Mouse (Mus musculus) CH12.LX (cell line): ENCODE data around the gene Angptl6. TPM values are rescaled to one million over a fixed set of nuclear protein-coding genes. Genes with fewer than 3 reads are reported as not detected.

ENCODE experiments used
- DNase-seq: peaks from one replicate; pipeline ENCODE4 v3.0.0-alpha.2; 2013; ENCODE audit errors: extremely low read depth
- H3K27ac ChIP-seq: 2 replicates; pipeline ENCODE4 v1.5.1; 2012; ENCODE audit warnings: low read depth, mild to moderate bottlenecking, control low read depth, moderate library complexity; ENCODE audit not compliant: insufficient read depth
- H3K27me3 ChIP-seq: replicated peaks from 2 replicates; pipeline ENCODE3; 2012; ENCODE audit warnings: inconsistent platforms
- H3K36me3 ChIP-seq, 2 experiments: replicated peaks in 1 of 2; 2 replicates each; pipeline versions ENCODE3 to v1.6.1; 2012; ENCODE audit warnings: inconsistent platforms in 1 of 2, low read length in 1 of 2, mild to moderate bottlenecking in 1 of 2, mixed read lengths in 1 of 2, moderate library complexity in 1 of 2; ENCODE audit not compliant: control insufficient read depth in 1 of 2, insufficient read depth in 1 of 2
- H3K4me1 ChIP-seq, 2 experiments: 2 replicates each; pipeline ENCODE4 v1.6.1; 2012; ENCODE audit warnings: inconsistent platforms in 1 of 2, moderate library complexity in 1 of 2; ENCODE audit not compliant: insufficient read depth in 2 of 2, control insufficient read depth in 1 of 2
- H3K4me2 ChIP-seq: 2 replicates; pipeline ENCODE4 v1.6.1; 2012; ENCODE audit warnings: low read depth, mild to moderate bottlenecking, control low read depth; ENCODE audit not compliant: poor library complexity, insufficient read depth, severe bottlenecking
- H3K4me3 ChIP-seq, 3 experiments: fragments of 150-350 bp in 1 of 3; sonication (generic) in 1 of 3; replicated peaks in 1 of 3; 2 replicates each; pipeline versions ENCODE3 to v1.5.1; 2011 to 2012; ENCODE audit warnings: low read depth in 2 of 3, low read length in 2 of 3, mild to moderate bottlenecking in 2 of 3, moderate library complexity in 2 of 3, control low read depth in 1 of 3, improper control_type of control experiment in 1 of 3, inconsistent platforms in 1 of 3, mixed read lengths in 1 of 3; ENCODE audit not compliant: poor library complexity in 1 of 3
- H3K79me2 ChIP-seq: replicated peaks from 2 replicates; pipeline ENCODE4 v1.6.1; 2012; ENCODE audit warnings: mild to moderate bottlenecking, moderate library complexity; ENCODE audit not compliant: control insufficient read depth, poor library complexity, insufficient read depth, severe bottlenecking; ENCODE audit errors: extremely low read depth
- H3K9ac ChIP-seq: 2 replicates; pipeline ENCODE4 v1.6.1; 2012; ENCODE audit warnings: low read depth, mild to moderate bottlenecking, control low read depth, moderate library complexity; ENCODE audit not compliant: insufficient read depth
- H3K9me3 ChIP-seq: replicated peaks from 2 replicates; pipeline ENCODE3; 2012; ENCODE audit warnings: low read length, inconsistent platforms, mixed read lengths
- BHLHE40 ChIP-seq: IDR thresholded peaks from 2 replicates; pipeline ENCODE4 v1.6.1; 2011; ENCODE audit warnings: mild to moderate bottlenecking, low read depth, low read length, improper control_type of control experiment
- CTCF ChIP-seq, 2 experiments: IDR thresholded peaks in 1 of 2; conservative IDR thresholded peaks in 1 of 2; 2 replicates each; pipeline ENCODE4 v1.5.1; 2011 to 2012; ENCODE audit warnings: low read depth in 2 of 2, low read length in 2 of 2, improper control_type of control experiment in 1 of 2, inconsistent platforms in 1 of 2, mild to moderate bottlenecking in 1 of 2, moderate library complexity in 1 of 2
- E2F4 ChIP-seq: IDR thresholded peaks from 2 replicates; pipeline ENCODE4 v1.6.1; 2011; ENCODE audit warnings: low read depth, low read length, improper control_type of control experiment; ENCODE audit not compliant: insufficient replicate concordance
- ELF1 ChIP-seq: IDR thresholded peaks from 2 replicates; pipeline ENCODE4 v1.6.1; 2014; ENCODE audit warnings: low read depth, mild to moderate bottlenecking, inconsistent platforms, low read length, improper control_type of control experiment
- EP300 ChIP-seq: IDR thresholded peaks from 2 replicates; pipeline ENCODE4 v1.6.1; 2011; ENCODE audit warnings: low read length, improper control_type of control experiment
- ETS1 ChIP-seq: conservative IDR thresholded peaks from 2 replicates; pipeline ENCODE4 v1.6.1; 2012; ENCODE audit warnings: low read depth, mild to moderate bottlenecking, inconsistent platforms, low read length, improper control_type of control experiment, moderate library complexity
- GABPA ChIP-seq: IDR thresholded peaks from 2 replicates; pipeline ENCODE4 v1.6.1; 2012; ENCODE audit warnings: low read depth, low read length, improper control_type of control experiment, inconsistent platforms; ENCODE audit not compliant: insufficient replicate concordance
- HCFC1 ChIP-seq: IDR thresholded peaks from 2 replicates; pipeline ENCODE4 v1.6.1; 2012; ENCODE audit warnings: low read depth, mild to moderate bottlenecking, inconsistent platforms, low read length, improper control_type of control experiment
- IRF4 ChIP-seq: IDR thresholded peaks from 2 replicates; pipeline ENCODE4 v1.6.1; 2014; ENCODE audit warnings: low read depth, mild to moderate bottlenecking, inconsistent platforms, low read length, improper control_type of control experiment
- JUN ChIP-seq: IDR thresholded peaks from 2 replicates; pipeline ENCODE4 v1.6.1; 2011; ENCODE audit warnings: low read depth, mild to moderate bottlenecking, low read length, improper control_type of control experiment, moderate library complexity; ENCODE audit not compliant: insufficient read depth
- JUND ChIP-seq: conservative IDR thresholded peaks from 2 replicates; pipeline ENCODE4 v1.6.1; 2011; ENCODE audit warnings: low read depth, low read length, improper control_type of control experiment
- KAT2A ChIP-seq: IDR thresholded peaks from 2 replicates; pipeline ENCODE4 v1.6.1; 2012; ENCODE audit warnings: low read length, improper control_type of control experiment, inconsistent platforms; ENCODE audit not compliant: insufficient replicate concordance
- MAFK ChIP-seq: IDR thresholded peaks from 2 replicates; pipeline ENCODE4 v1.6.1; 2011; ENCODE audit warnings: low read length, improper control_type of control experiment; ENCODE audit not compliant: insufficient replicate concordance
- MAX ChIP-seq: IDR thresholded peaks from 2 replicates; pipeline ENCODE4 v1.6.1; 2011; ENCODE audit warnings: low read length, improper control_type of control experiment
- MYC ChIP-seq: IDR thresholded peaks from 2 replicates; pipeline ENCODE4 v1.6.1; 2011; ENCODE audit warnings: low read depth, mild to moderate bottlenecking, improper control_type of control experiment, low read length
- NELFE ChIP-seq: IDR thresholded peaks from 2 replicates; pipeline ENCODE4 v1.6.1; 2011; ENCODE audit warnings: low read depth, low read length, improper control_type of control experiment
- PAX5 ChIP-seq: IDR thresholded peaks from 2 replicates; pipeline ENCODE4 v1.6.1; 2012; ENCODE audit warnings: low read length, inconsistent platforms, mixed read lengths
- POLR2A ChIP-seq: IDR thresholded peaks from 2 replicates; pipeline ENCODE4 v1.6.1; 2011; ENCODE audit warnings: low read depth, mild to moderate bottlenecking, improper control_type of control experiment, low read length
- POLR2AphosphoS2 ChIP-seq: IDR thresholded peaks from 2 replicates; pipeline ENCODE4 v1.6.1; 2011; ENCODE audit warnings: low read depth, low read length, improper control_type of control experiment
- TBP ChIP-seq: conservative IDR thresholded peaks from 2 replicates; pipeline ENCODE4 v1.6.1; 2011; ENCODE audit warnings: low read depth, low read length, improper control_type of control experiment
- TCF12 ChIP-seq: IDR thresholded peaks from 2 replicates; pipeline ENCODE4 v1.6.1; 2014; ENCODE audit warnings: low read depth, mild to moderate bottlenecking, inconsistent platforms, low read length, improper control_type of control experiment
- UBTF ChIP-seq: IDR thresholded peaks from 2 replicates; pipeline ENCODE4 v1.6.1; 2012; ENCODE audit warnings: low read depth, mild to moderate bottlenecking, inconsistent platforms, low read length, improper control_type of control experiment, moderate library complexity
- USF1 ChIP-seq: IDR thresholded peaks from 2 replicates; pipeline ENCODE4 v1.6.1; 2014; ENCODE audit warnings: low read depth, mild to moderate bottlenecking, inconsistent platforms, low read length, improper control_type of control experiment
- ZC3H11A ChIP-seq: IDR thresholded peaks from 2 replicates; pipeline ENCODE4 v1.6.1; 2012; ENCODE audit warnings: low read depth, mild to moderate bottlenecking, inconsistent platforms, low read length, improper control_type of control experiment
- ZNF384 ChIP-seq: IDR thresholded peaks from 2 replicates; pipeline ENCODE4 v1.6.1; 2012; ENCODE audit warnings: low read depth, low read length, improper control_type of control experiment, inconsistent platforms
- dilution Hi-C: fragments of 300-500 bp; cut with MboI; formaldehyde crosslinking; loops from 2 replicates; pipeline ENCODE4 v1.14.3; 2020; ENCODE audit warnings: low sequenced_read_pairs; ENCODE audit not compliant: extremely low pct_unique_long_range_greater_than_20kb, extremely low pct_ligation_motif_present
- in situ Hi-C: fragments of 300-500 bp; cut with MboI; formaldehyde crosslinking; loops from 3 replicates; pipeline ENCODE4 v1.14.3; 2019; ENCODE audit warnings: low sequenced_read_pairs, low pct_ligation_motif_present, low pct_unique_long_range_greater_than_20kb, mixed read lengths
- polyA plus RNA-seq: library from polyadenylated mRNA; unstranded; fragments of >175 nt; gene quantifications from 2 replicates; pipeline ENCODE4 v1.2.1, GENCODE M21; 2012; ENCODE audit warnings: low read depth; ENCODE audit not compliant: insufficient read length
- total RNA-seq, 2 experiments: library from RNA; depleted of rRNA; stranded (reverse); fragments of 300-350 nt in 1 of 2; fragments of >200 nt in 1 of 2; gene quantifications; 2 replicates each; pipeline ENCODE4 v1.2.3; 2012 to 2014

Gene Angptl6
- total and polyA plus RNA-seq, 3 experiments: 0.57 to 11.8 (median 2.0) TPM

GRCm38 (mm10) chr9:20909948-20910347, 30.4 kb upstream of the Angptl6 start:
- TF ChIP-seq JUN (no peak), USF1 (no peak), HCFC1 (no peak), BHLHE40 (no peak), MAX (no peak), POLR2A (no peak), POLR2AphosphoS2 (no peak), GABPA (no peak), CTCF (conservative IDR thresholded peaks at IDR 0.05 in 1 of 2, IDR thresholded peaks at IDR 0.05 in 1 of 2; ENCODE audit: low read depth in 2 of 2, low read length in 2 of 2) (no peak), ZC3H11A (no peak), TBP (no peak), KAT2A (no peak), EP300 (no peak), ZNF384 (no peak)
- Histone ChIP-seq H3K36me3 (peaks cover 93 to 100% of the 10 kb centered on the region in 2 experiments), H3K79me2 (no peaks in the 10 kb centered on the region), H3K27me3 (no peaks in the 10 kb centered on the region), H3K9ac (no peak overlapping the region), H3K9me3 (no peaks in the 10 kb centered on the region), H3K4me2 (no peak overlapping the region), H3K4me1 (no peaks in the 10 kb centered on the region), H3K4me3 (no peak overlapping the region), H3K27ac (no peak overlapping the region)
- no peak for DNase-seq
- dilution Hi-C loops: no loop called here
- in situ Hi-C loops: no loop called here

- Histone ChIP-seq H3K27me3 (no peaks in the 10 kb centered on the region), H3K9me3 (no peaks in the 10 kb centered on the region), H3K36me3 (peaks cover 27 to 43% of the 10 kb centered on the region in 2 experiments), H3K27ac (no peak overlapping the region), H3K4me3 (no peak overlapping the region), H3K79me2 (peaks cover 13% of the 10 kb centered on the region), H3K4me2 (no peak overlapping the region), H3K4me1 (peaks cover 2 to 5% of the 10 kb centered on the region in 2 experiments), H3K9ac (no peak overlapping the region)
- no peak for DNase-seq
- TF ChIP-seq MAFK (no peak), TCF12 (no peak), UBTF (no peak), KAT2A (no peak), IRF4 (no peak), ELF1 (no peak), HCFC1 (no peak), ETS1 (no peak), PAX5 (no peak), ZNF384 (no peak), NELFE (no peak), JUND (no peak), E2F4 (no peak), MYC (no peak), USF1 (no peak)
- dilution Hi-C loops: no loop called here
- in situ Hi-C loops: loop anchor here (5.0 kb wide), 1 partner anchor 100 kb away; the partner anchor contains the start of gene Mrpl4
These were observed 22.6 kb upstream of the Angptl6 start for GRCm38 (mm10) chr9:20902174-20902491.
